Mouse (Mus musculus) intestine, postnatal 0 days (tissue): ENCODE data around the gene Slc4a1ap. TPM values are rescaled to one million over a fixed set of nuclear protein-coding genes. Genes with fewer than 3 reads are reported as not detected.

ENCODE experiments used
- ATAC-seq: fragments of 200-750 bp; cut with Nextera tagmentation; 2 replicates; pipeline ENCODE4 v1.8.0; 2017; ENCODE audit warnings: mild to moderate bottlenecking, moderate TSS enrichment, moderate library complexity
- H3K27ac ChIP-seq: fragments of 300-500 bp; sonication (generic); 2 replicates; pipeline ENCODE4 v1.5.1; 2014; ENCODE audit warnings: mild to moderate bottlenecking, low read depth, low read length, moderate library complexity
- H3K27me3 ChIP-seq: fragments of 300-500 bp; sonication (generic); replicated peaks from 2 replicates; pipeline ENCODE4 v1.6.1; 2014; ENCODE audit warnings: low read length, mixed read lengths; ENCODE audit not compliant: control insufficient read depth, insufficient read depth
- H3K36me3 ChIP-seq: fragments of 300-500 bp; sonication (generic); 2 replicates; pipeline ENCODE4 v1.6.1; 2014; ENCODE audit warnings: mild to moderate bottlenecking, moderate library complexity; ENCODE audit not compliant: control insufficient read depth, insufficient read depth
- H3K4me1 ChIP-seq: fragments of 300-500 bp; sonication (generic); replicated peaks from 2 replicates; pipeline ENCODE4 v1.6.1; 2014; ENCODE audit warnings: antibody characterized with exemption, low read length, mixed read lengths; ENCODE audit not compliant: control insufficient read depth, insufficient read depth
- H3K4me2 ChIP-seq: fragments of 300-500 bp; sonication (generic); replicated peaks from 2 replicates; pipeline ENCODE4 v1.6.1; 2014; ENCODE audit warnings: low read depth, mild to moderate bottlenecking, moderate library complexity
- H3K4me3 ChIP-seq: fragments of 300-500 bp; sonication (generic); 2 replicates; pipeline ENCODE4 v1.5.1; 2014; ENCODE audit warnings: low read depth, low read length
- H3K9ac ChIP-seq: fragments of 300-500 bp; sonication (generic); 2 replicates; pipeline ENCODE4 v1.6.1; 2014; ENCODE audit warnings: mild to moderate bottlenecking, low read depth, low read length
- H3K9me3 ChIP-seq: fragments of 300-500 bp; sonication (generic); 2 replicates; pipeline ENCODE4 v1.6.1; 2016; ENCODE audit warnings: mixed run types; ENCODE audit not compliant: control insufficient read depth
- CTCF ChIP-seq: sonication (generic); IDR thresholded peaks from 2 replicates; pipeline ENCODE4 v1.5.1; 2016; ENCODE audit warnings: low read depth, mild to moderate bottlenecking, control low read depth, antibody characterized with exemption, moderate library complexity
- WGBS: fragments of 180-500 bp; shearing (Covaris S2); extraction: QIAGEN DNeasy Blood & Tissue Kit; methylation state at CpG from one replicate; pipeline ENCODE4 v1.1.7; 2014; 5-methylcytosine and 5-hydroxymethylcytosine counted together
- polyA plus RNA-seq: library from polyadenylated mRNA; unstranded; fragments of >200 nt; fragmentation: Nextera tagmentation; extraction: Ambion mirVana; gene quantifications from 2 replicates; pipeline ENCODE4 v1.2.1, GENCODE M21; 2015

Slc4a1ap gene
- polyA plus RNA-seq, 1 experiment from 2014 or later, result 13.6 TPM

GRCm38 (mm10) chr5:31528560-31528959, 1.8 kb downstream of the Slc4a1ap start:
- no peak overlapping the region for H3K4me2 ChIP-seq
- peak; percentile 18; the same call in 1 of the 2 replicates for TF ChIP-seq CTCF
- no peak for ATAC-seq
- peaks cover 39% of the 10 kb centered on the region for H3K36me3 ChIP-seq
- H3K9ac ChIP-seq, result no peak overlapping the region
- no peak overlapping the region for H3K4me3 ChIP-seq
- peaks cover 9% of the 10 kb centered on the region; the same call in 1 of the 2 replicates for H3K4me1 ChIP-seq
- WGBS, result 33% methylated on average over 2 of the region's 2 CpGs
- no peaks in the 10 kb centered on the region for H3K9me3 ChIP-seq
- no peaks in the 10 kb centered on the region for H3K27me3 ChIP-seq
- H3K27ac ChIP-seq, result no peak overlapping the region

GRCm38 (mm10) chr5:31535228-31535627, 8.4 kb downstream of the Slc4a1ap start:
- no peaks in the 10 kb centered on the region for H3K4me1 ChIP-seq
- WGBS, result 94% methylated on average over 2 of the region's 2 CpGs
- H3K9ac ChIP-seq, result no peak overlapping the region
- no peaks in the 10 kb centered on the region for H3K9me3 ChIP-seq
- no peak for ATAC-seq
- H3K27me3 ChIP-seq, result no peaks in the 10 kb centered on the region
- H3K27ac ChIP-seq, result no peak overlapping the region
- peaks cover 71% of the 10 kb centered on the region for H3K36me3 ChIP-seq
- TF ChIP-seq CTCF, result peak; percentile 16; the same call in 1 of the 2 replicates
- no peak overlapping the region for H3K4me2 ChIP-seq
- no peak overlapping the region for H3K4me3 ChIP-seq

GRCm38 (mm10) chr5:31559401-31559800, 32.6 kb downstream of the Slc4a1ap start:
- Histone ChIP-seq H3K9ac (no peak overlapping the region), H3K27me3 (no peaks in the 10 kb centered on the region), H3K9me3 (no peaks in the 10 kb centered on the region), H3K27ac (no peak overlapping the region), H3K4me2 (no peak overlapping the region), H3K4me3 (no peak overlapping the region), H3K36me3 (peaks cover 36% of the 10 kb centered on the region), H3K4me1 (no peaks in the 10 kb centered on the region; the same call in 1 of the 2 replicates)
- ATAC-seq, result no peak
- no peak for TF ChIP-seq CTCF
- WGBS, result 48% methylated on average over 1 of the region's 1 CpGs

GRCm38 (mm10) chr5:31560352-31560751, 33.6 kb downstream of the Slc4a1ap start:
- WGBS, result 91% methylated on average over 2 of the region's 2 CpGs
- H3K9me3 ChIP-seq, result no peaks in the 10 kb centered on the region
- TF ChIP-seq CTCF, result no peak

GRCm38 (mm10) chr5:31562036-31562666, 35.4 kb downstream of the Slc4a1ap start:
- no peak overlapping the region for H3K9ac ChIP-seq
- H3K4me3 ChIP-seq, result no peak overlapping the region
- no peak for TF ChIP-seq CTCF
- H3K36me3 ChIP-seq, result peaks cover 18% of the 10 kb centered on the region
- no peak overlapping the region for H3K4me2 ChIP-seq
- 70% methylated on average over 7 of the region's 7 CpGs for WGBS
- no peaks in the 10 kb centered on the region for H3K27me3 ChIP-seq
- no peak for ATAC-seq
- no peak overlapping the region for H3K27ac ChIP-seq
- H3K4me1 ChIP-seq, result no peaks in the 10 kb centered on the region; the same call in 1 of the 2 replicates
- no peaks in the 10 kb centered on the region for H3K9me3 ChIP-seq

More at GRCm38 (mm10) chr5:31560352-31560751, 33.6 kb downstream of the Slc4a1ap start:
- no peak for ATAC-seq
- Histone ChIP-seq H3K4me1 (no peaks in the 10 kb centered on the region; the same call in 1 of the 2 replicates), H3K4me3 (no peak overlapping the region), H3K27me3 (no peaks in the 10 kb centered on the region), H3K9ac (no peak overlapping the region), H3K36me3 (peaks cover 30% of the 10 kb centered on the region), H3K27ac (no peak overlapping the region), H3K4me2 (no peak overlapping the region)

GRCm38 (mm10) chr5:31563496-31563895, 36.7 kb downstream of the Slc4a1ap start:
- Histone ChIP-seq H3K27ac (no peak overlapping the region), H3K9ac (no peak overlapping the region)
- peak; percentile 44; the same call in 1 of the 2 replicates for ATAC-seq

More at GRCm38 (mm10) chr5:31563496-31563895, 36.7 kb downstream of the Slc4a1ap start:
- Histone ChIP-seq H3K9me3 (no peaks in the 10 kb centered on the region), H3K4me1 (no peaks in the 10 kb centered on the region; the same call in 1 of the 2 replicates), H3K36me3 (peaks cover 10% of the 10 kb centered on the region), H3K4me3 (no peak overlapping the region), H3K27me3 (no peaks in the 10 kb centered on the region), H3K4me2 (no peak overlapping the region)
- TF ChIP-seq CTCF, result peak; percentile 98
- WGBS, result 5% methylated on average over 6 of the region's 6 CpGs
